Mouse (Mus musculus): ENCODE data around the gene Gm49380. TPM values are rescaled to one million over a fixed set of nuclear protein-coding genes. Genes with fewer than 3 reads are reported as not detected.

The Gm49380 gene
- polyA plus RNA-seq, 1 experiment from 2014 or later, result 0.12 TPM

GRCm38 (mm10) chr9:44079997-44080780, 33.1 kb downstream of the Gm49380 start:
- Histone ChIP-seq H3K9me3 (ENCODE audit: control insufficient read depth, low read length) (no peaks in the 10 kb centered on the region), H3K27me3 (replicated peaks; ENCODE audit: control insufficient read depth, insufficient read depth, low read length) (no peaks in the 10 kb centered on the region), H3K27ac (ENCODE audit: low read length) (no peak overlapping the region), H3K9ac (ENCODE audit: low read depth, low read length) (no peak overlapping the region), H3K36me3 (ENCODE audit: control insufficient read depth, insufficient read depth, low read length) (no peaks in the 10 kb centered on the region), H3K4me1 (ENCODE audit: control insufficient read depth, insufficient read depth, low read length) (peaks cover 37% of the 10 kb centered on the region), H3K4me2 (ENCODE audit: low read depth, low read length) (no peak overlapping the region), H3K4me3 (ENCODE audit: low read length) (no peak overlapping the region)
- WGBS, result 72% methylated on average over 10 of the region's 10 CpGs
- no peak for ATAC-seq

DNA sequence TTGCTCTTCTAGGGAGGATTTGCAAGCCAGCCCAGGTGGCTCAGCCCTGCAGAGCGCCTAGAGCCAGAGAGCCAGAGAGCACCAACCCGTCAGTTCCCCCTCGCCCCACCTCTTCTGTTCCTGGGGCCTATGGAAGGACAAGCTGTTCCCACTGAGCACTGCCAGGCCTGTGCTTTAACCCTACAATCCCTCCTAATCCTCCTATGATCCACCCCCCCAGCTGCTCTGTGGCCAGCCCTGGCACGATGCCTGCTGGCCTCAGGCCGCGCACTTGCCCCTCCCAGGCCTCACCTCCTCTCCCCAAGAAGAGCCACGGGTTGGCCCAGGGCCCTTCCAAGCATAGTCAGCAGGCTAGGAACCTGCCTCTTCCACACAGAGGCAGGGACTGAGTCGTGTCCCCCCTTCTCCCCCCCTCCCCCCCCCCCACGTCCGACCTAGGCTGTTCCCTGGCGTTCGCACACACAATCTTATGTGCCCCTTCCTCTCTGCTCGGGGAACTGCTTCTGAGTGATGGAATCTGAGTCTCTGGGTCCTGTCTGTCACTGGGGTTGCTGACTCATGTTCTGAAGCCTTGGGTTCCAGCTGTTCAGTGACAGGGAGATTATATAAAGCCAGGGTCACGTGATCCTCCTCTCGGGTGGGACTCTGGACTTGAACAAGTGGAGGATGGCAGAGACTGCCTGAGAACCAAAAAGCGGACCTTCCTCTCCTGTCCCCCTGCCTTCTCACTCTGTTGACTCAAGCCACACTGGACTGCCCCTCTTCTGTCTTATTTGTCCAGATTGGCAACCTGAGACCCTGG, 34.1 kb downstream of the Gm49380 start:
- Histone ChIP-seq H3K27me3 (replicated peaks; ENCODE audit: control insufficient read depth, insufficient read depth, low read length) (no peaks in the 10 kb centered on the region), H3K4me2 (ENCODE audit: low read depth, low read length) (no peak overlapping the region; the same call in 1 of the 2 replicates), H3K27ac (ENCODE audit: low read length) (peak overlapping the region; percentile 13; the same call in 1 of the 2 replicates), H3K4me3 (ENCODE audit: low read length) (no peak overlapping the region), H3K9ac (ENCODE audit: low read depth, low read length) (peak overlapping the region; percentile 20; the same call in 1 of the 2 replicates), H3K9me3 (ENCODE audit: control insufficient read depth, low read length) (no peaks in the 10 kb centered on the region), H3K36me3 (ENCODE audit: control insufficient read depth, insufficient read depth, low read length) (no peaks in the 10 kb centered on the region), H3K4me1 (ENCODE audit: control insufficient read depth, insufficient read depth, low read length) (peaks cover 32% of the 10 kb centered on the region)
- peak; percentile 61 for ATAC-seq
- WGBS, result 36% methylated on average over 16 of the region's 16 CpGs

- Histone ChIP-seq H3K9me3 (ENCODE audit: control insufficient read depth, low read length) (no peaks in the 10 kb centered on the region), H3K9ac (ENCODE audit: low read depth, low read length) (peak overlapping the region; percentile 20; the same call in 1 of the 2 replicates), H3K4me3 (ENCODE audit: low read length) (no peak overlapping the region), H3K27me3 (replicated peaks; ENCODE audit: control insufficient read depth, insufficient read depth, low read length) (no peaks in the 10 kb centered on the region), H3K4me1 (ENCODE audit: control insufficient read depth, insufficient read depth, low read length) (peaks cover 23% of the 10 kb centered on the region), H3K27ac (ENCODE audit: low read length) (no peak overlapping the region; the same call in 1 of the 2 replicates), H3K36me3 (ENCODE audit: control insufficient read depth, insufficient read depth, low read length) (no peaks in the 10 kb centered on the region), H3K4me2 (ENCODE audit: low read depth, low read length) (no peak overlapping the region; the same call in 1 of the 2 replicates)
- no peak for ATAC-seq
- 68% methylated on average over 10 of the region's 10 CpGs for WGBS
Observed at GRCm38 (mm10) chr9:44078136-44078797, 35.0 kb downstream of the Gm49380 start.

DNA sequence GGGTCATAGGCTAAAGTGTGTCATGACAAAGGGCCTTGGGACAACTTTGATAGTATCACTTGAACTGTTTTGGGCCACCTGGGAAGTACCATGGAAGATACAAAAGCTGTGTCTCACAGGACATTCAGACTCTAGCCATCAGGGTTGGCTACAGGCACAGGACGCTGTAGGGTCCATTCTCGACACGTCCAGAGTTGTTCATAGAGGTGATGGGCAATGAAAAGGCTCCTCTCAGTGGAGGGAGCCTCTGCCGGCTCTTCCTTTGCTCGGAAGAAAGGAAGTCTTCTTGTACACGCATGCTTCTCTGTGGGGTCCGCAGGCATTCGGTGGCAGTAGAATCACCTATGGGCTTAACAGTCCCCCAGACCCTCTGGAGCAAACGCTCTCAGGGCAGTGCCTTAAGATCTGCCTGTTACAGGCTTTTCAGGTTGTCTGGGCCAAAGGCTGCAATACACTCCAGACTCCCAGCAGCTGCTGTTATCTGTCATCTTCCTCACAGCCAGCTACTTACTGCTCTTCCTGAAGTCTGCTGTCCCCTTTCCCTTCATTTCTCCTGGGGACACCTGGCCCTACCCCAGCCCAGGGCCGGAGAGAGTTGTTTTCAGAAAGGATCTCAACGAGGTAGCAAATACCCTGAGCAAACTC, 35.9 kb downstream of the Gm49380 start:
- H3K27ac ChIP-seq (ENCODE audit: low read length), result no peak overlapping the region
- no peak overlapping the region for H3K4me2 ChIP-seq (ENCODE audit: low read depth, low read length)
- H3K9me3 ChIP-seq (ENCODE audit: control insufficient read depth, low read length), result no peaks in the 10 kb centered on the region
- ATAC-seq, result no peak
- no peaks in the 10 kb centered on the region for H3K36me3 ChIP-seq (ENCODE audit: control insufficient read depth, insufficient read depth, low read length)
- H3K27me3 ChIP-seq (replicated peaks; ENCODE audit: control insufficient read depth, insufficient read depth, low read length), result no peaks in the 10 kb centered on the region
- H3K4me3 ChIP-seq (ENCODE audit: low read length), result no peak overlapping the region
- H3K9ac ChIP-seq (ENCODE audit: low read depth, low read length), result no peak overlapping the region
- H3K4me1 ChIP-seq (ENCODE audit: control insufficient read depth, insufficient read depth, low read length), result peaks cover 23% of the 10 kb centered on the region
- 84% methylated on average over 11 of the region's 11 CpGs for WGBS

DNA sequence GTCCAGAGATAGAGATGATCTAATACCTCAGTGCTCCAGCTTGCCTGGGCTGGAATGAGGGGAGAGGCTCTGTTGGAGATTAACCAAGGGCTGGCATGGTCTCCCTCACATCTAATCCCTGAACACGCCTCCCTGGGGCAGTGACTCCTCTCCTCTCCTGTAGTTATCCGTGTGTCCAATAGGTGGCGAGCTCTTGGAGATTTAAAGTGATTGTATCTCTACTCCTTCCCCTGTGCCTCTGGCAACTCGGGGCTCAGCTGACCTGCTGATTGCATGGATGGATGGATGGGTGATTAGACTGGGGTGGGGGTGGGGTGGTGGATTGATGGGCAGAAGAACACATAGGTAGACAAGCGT, 36.6 kb downstream of the Gm49380 start:
- Histone ChIP-seq H3K9ac (ENCODE audit: low read depth, low read length) (no peak overlapping the region), H3K9me3 (ENCODE audit: control insufficient read depth, low read length) (no peaks in the 10 kb centered on the region), H3K4me2 (ENCODE audit: low read depth, low read length) (no peak overlapping the region), H3K27ac (ENCODE audit: low read length) (no peak overlapping the region), H3K4me3 (ENCODE audit: low read length) (no peak overlapping the region), H3K27me3 (replicated peaks; ENCODE audit: control insufficient read depth, insufficient read depth, low read length) (no peaks in the 10 kb centered on the region), H3K36me3 (ENCODE audit: control insufficient read depth, insufficient read depth, low read length) (no peaks in the 10 kb centered on the region), H3K4me1 (ENCODE audit: control insufficient read depth, insufficient read depth, low read length) (peaks cover 30% of the 10 kb centered on the region)
- 21% methylated on average over 5 of the region's 5 CpGs for WGBS
- no peak for ATAC-seq

GRCm38 (mm10) chr9:44075996-44076763, 37.1 kb downstream of the Gm49380 start:
- H3K9me3 ChIP-seq (ENCODE audit: control insufficient read depth, low read length), result no peaks in the 10 kb centered on the region
- no peaks in the 10 kb centered on the region for H3K27me3 ChIP-seq (replicated peaks; ENCODE audit: control insufficient read depth, insufficient read depth, low read length)
- whole genome bisulfite sequencing, result 67% methylated on average over 16 of the region's 16 CpGs
- no peaks in the 10 kb centered on the region for H3K36me3 ChIP-seq (ENCODE audit: control insufficient read depth, insufficient read depth, low read length)
- no peak overlapping the region for H3K9ac ChIP-seq (ENCODE audit: low read depth, low read length)
- H3K4me2 ChIP-seq (ENCODE audit: low read depth, low read length), result no peak overlapping the region
- no peak for ATAC-seq
- H3K4me3 ChIP-seq (ENCODE audit: low read length), result no peak overlapping the region
- peaks cover 31% of the 10 kb centered on the region for H3K4me1 ChIP-seq (ENCODE audit: control insufficient read depth, insufficient read depth, low read length)
- no peak overlapping the region for H3K27ac ChIP-seq (ENCODE audit: low read length)

- peaks cover 28% of the 10 kb centered on the region for H3K4me1 ChIP-seq (ENCODE audit: control insufficient read depth, insufficient read depth, low read length)
- no peak overlapping the region for H3K4me3 ChIP-seq (ENCODE audit: low read length)
- H3K4me2 ChIP-seq (ENCODE audit: low read depth, low read length), result no peak overlapping the region
- ATAC-seq, result no peak
- H3K9ac ChIP-seq (ENCODE audit: low read depth, low read length), result no peak overlapping the region
- no peaks in the 10 kb centered on the region for H3K27me3 ChIP-seq (replicated peaks; ENCODE audit: control insufficient read depth, insufficient read depth, low read length)
- no peak overlapping the region for H3K27ac ChIP-seq (ENCODE audit: low read length)
- no peaks in the 10 kb centered on the region for H3K9me3 ChIP-seq (ENCODE audit: control insufficient read depth, low read length)
- 76% methylated on average over 24 of the region's 24 CpGs for WGBS
- no peaks in the 10 kb centered on the region for H3K36me3 ChIP-seq (ENCODE audit: control insufficient read depth, insufficient read depth, low read length)
Observed at GRCm38 (mm10) chr9:44075276-44075995, 37.9 kb downstream of the Gm49380 start.

Data from intestine, embryonic 16.5 days (tissue).